Mouse (Mus musculus): ENCODE results near the gene Tmem210.
A peak's percentile ranks its signal among the peaks of the same experiment; 100 is the strongest.

- TF ChIP-seq CTCF (IDR thresholded peaks at IDR 0.05; ENCODE audit: low read depth, low read length) (peak; percentile 36; the same call in 1 of the 2 replicates), POLR2A (IDR thresholded peaks at IDR 0.05; ENCODE audit: extremely low read depth, insufficient read depth, low read length) (no peak)
These were observed 35.6 kb upstream of the Tmem210 start for GRCm38 (mm10) chr2:25252331-25252730.

Data from liver, adult 2 months (tissue).